Mouse (Mus musculus): ENCODE data around the gene Ulk4.

Gene Ulk4

DNA sequence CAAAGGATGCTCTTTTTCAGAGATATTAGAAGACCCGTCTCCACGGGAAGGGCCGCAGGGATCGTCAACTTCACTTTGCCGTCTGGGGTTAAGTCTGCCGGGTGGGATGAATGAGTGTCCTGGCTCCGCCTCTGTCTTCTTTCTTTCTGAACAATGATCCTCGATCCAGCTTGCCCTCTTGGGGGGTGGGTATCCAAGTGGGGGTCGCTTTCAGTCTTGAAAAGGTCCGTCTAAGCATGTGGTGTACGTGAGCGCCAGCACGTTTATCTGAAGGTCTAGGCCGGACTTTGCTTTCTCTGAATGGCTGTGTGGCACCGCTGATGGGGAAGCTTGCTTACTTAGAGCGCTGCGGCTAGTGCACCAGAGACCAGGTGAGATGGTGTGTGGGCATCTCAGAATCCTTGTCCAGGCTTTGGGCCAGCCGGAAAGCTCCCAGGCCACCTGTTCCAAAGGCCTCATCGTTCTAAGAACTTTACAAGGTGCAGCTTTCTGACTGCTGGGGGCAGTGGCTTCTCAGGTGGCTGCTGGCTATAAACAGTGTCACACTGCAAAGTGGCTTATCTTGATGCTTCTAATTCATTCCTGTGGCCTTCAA, 23.1 kb upstream of the Ulk4 start:
- DNase-seq (ENCODE audit: low spot score) = no peak

DNA sequence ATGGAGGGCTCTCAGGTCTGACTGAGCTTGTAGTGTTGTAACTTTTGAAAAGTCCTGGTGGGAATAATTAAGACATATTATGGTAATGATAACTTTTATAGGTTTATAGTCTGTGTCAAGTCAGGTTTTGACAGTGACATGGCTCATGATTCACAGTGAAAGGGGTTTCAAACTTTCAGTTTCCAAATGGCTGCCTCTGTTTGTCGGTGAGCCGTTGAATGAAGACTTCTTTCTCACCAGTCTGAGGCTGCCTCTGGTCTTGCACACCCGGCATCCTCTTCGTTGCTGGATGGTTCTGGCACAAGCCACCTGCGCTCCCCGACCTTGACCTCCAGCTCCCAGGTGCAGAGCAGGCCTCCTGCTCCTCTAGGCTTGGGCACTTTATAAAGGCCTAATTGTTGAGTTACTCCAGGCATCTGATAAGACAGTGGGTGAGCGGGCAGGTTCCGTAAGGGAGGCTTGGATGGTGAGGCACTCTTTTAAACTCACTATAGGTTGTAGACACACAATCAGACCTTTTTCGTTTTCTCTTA, 22.3 kb upstream of the Ulk4 start:
- DNase-seq (ENCODE audit: low spot score) = no peak

DNA sequence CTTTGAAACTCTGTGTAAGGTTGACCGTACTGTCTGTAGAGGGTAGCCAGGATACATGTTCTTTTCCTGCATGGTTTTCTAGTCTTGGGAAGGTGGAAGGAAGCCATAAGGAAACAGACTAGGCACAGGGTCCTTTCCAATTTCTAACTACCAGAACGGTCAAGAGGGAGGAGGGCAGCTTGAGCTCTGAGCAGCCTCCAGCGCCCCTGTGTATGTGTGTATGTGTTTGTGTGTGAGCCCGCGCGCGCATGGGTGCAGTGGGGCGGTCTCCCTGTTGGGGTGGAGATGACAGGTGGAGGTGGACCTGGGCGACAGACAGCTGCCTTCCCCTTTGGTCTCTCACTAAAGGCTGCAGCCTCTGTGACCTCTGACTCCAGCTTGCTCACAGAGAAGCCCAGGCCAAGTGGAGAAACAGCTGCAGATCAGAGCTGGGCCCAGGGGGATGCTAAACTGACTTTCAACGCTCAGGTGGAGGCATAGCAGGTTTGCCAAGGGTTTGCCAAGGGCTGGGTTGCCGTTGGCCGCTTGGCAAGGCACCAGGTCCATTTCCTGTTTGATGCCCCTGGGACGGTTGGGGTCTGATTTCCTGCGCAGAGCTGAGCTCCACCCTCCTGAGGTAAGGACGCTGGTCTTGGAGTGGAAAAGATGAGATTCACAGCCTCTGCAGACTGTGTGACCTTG, 21.6 kb upstream of the Ulk4 start:
- DNase-seq (ENCODE audit: low spot score) = no peak

DNA sequence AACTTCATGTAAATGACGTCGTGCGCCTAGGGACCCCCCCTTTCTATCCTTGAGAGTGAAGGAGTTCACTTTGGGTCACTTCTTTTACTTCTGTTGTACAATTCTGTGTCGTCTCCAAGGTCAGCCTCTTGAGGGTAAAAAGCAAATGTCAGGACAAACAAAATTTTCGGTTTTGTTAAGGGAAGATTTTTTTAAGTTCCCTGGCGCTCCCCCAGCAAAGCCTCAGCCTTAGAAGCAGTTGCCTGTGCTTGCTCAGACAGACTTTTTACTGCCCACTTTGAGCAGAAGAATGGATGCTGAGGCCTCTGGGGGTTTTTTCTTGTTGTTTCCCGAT, 21.0 kb upstream of the Ulk4 start:
- no peak for DNase-seq (ENCODE audit: low spot score)

DNA sequence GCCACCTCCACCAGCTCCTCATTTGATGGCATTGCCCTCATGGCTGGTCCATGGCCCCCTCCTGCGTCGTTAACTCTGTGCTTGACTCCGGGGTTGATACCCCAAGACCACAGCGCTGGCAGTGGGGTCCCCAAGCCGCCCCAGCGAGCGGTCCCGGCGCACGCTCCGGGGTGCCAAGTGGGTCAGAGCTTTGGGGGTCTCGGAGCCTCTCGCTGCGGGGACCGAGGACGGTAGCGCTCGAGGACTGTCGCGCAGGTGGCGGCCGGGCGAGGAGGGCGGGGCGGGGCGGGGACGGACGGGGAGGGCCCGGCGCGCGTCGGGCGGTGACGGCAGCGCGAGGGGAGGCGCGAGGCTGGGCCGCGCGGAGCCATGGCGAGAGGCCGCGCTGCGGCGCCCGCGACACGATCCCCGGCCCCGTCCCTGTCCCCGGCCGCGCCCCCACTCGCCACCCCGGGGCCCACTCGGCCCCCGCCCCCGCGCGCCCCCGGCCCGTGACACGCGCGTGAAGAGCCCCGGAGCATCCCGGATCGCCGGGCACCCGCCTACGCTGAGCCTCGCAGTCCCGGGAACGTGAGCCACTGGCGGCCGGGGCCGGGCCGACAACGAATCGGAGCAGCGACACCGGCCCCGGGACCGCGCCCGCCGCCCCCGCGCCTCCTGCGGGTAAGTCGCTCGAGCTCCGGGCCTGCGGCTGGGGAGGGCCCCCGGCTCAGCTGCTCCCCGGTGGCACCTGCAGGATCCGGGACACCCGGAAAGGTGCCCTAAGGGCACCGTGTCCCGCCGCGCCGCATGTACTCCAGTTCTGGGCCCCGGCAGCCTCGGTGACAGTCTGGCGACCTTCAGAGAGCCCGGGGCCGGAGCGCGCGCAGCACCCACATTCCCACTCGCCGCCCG, 20.4 kb upstream of the Ulk4 start, which contains the start of gene Trak1:
Trak1 (plus strand) TSS at position 332 of the 894 bp plus-strand sequence.
- peak; percentile 71 for DNase-seq (ENCODE audit: low spot score)

DNA sequence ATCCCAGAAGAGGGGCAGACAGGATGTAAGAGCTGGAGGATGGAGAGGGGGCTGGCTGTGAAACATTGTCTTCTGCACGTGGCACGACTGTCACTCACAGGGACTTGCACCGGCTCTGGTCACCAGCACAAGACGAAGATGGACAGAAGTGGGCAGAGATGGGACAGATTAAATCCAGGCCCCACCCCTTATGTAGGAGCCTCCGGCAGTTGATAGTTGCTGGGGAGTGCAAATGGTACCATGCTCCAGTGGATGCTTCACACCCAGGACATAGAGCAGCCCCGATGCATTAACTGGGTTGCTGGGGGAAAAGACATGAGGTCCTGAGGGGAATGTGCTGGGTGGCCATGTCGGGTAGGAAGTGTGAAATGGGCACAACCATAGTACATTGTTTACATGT, 18.2 kb upstream of the Ulk4 start:
- no peak for DNase-seq (ENCODE audit: low spot score)

DNA sequence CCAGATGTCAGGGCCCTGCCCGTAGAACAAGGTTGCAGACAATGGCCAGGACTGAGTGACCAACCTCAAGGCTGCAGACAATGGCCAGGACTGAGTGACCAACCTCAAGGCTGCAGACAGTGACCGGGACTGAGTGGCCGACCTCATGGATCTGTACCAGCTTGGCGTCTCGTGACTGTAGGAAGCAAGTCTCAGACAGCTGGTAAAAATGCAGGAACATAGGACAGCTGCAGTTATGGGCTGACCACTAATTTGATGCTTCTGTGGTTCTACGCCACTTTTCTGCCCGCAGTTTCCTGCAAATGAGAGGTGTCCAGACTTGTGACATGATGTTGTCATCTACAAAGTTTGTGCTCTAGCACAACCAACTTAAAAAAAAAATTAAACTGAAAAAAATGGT, 16.2 kb upstream of the Ulk4 start:
- no peak for DNase-seq (ENCODE audit: low spot score)

DNA sequence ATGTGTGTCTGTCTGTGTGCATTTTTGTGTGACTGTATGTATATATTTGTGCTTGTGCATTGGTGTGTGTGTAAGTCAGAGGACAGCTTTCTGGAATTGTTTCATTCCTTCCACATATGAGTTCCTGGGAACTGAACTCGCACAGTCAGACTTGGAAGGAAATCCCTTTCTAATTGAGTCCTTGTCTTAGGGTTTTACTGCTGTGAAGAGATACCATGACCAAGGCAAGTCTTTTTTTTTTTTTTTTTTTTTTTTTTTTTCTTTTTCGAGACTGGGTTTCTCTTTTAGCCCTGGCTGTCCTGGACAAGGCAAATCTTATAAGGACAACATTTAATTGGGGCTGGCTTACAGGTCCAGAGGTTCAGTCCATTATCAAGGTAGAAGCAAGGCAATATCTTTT, 14.3 kb upstream of the Ulk4 start:
- no peak for DNase-seq (ENCODE audit: low spot score)

DNA sequence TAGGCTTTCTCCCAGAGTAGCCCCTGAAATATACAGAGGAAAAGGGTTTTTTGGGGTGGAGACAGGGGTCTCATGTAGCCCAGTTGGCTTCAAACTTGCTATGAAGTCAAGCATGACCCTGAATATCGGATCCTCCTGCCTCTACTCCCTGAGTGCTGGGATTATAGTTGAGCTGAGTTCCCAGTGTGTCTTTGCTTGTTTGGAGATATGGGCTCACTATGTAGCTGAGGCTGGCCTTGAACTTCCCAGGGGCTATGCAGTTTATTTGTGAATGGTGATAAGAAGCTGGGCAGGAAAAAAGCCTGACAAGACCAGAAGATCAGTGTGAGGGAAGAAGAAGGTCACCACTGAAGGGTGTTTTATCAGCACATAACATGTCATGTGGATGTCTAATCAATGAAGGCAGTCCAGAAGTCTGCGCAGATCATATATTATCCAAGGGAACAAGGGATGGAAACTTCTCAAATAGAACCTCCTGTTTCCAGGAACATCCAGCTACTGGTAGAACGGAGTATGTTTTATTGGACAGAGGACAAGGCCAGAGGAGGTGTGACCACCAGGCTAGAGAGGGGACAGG, 9.4 kb upstream of the Ulk4 start:
- DNase-seq (ENCODE audit: low spot score) = no peak

DNA sequence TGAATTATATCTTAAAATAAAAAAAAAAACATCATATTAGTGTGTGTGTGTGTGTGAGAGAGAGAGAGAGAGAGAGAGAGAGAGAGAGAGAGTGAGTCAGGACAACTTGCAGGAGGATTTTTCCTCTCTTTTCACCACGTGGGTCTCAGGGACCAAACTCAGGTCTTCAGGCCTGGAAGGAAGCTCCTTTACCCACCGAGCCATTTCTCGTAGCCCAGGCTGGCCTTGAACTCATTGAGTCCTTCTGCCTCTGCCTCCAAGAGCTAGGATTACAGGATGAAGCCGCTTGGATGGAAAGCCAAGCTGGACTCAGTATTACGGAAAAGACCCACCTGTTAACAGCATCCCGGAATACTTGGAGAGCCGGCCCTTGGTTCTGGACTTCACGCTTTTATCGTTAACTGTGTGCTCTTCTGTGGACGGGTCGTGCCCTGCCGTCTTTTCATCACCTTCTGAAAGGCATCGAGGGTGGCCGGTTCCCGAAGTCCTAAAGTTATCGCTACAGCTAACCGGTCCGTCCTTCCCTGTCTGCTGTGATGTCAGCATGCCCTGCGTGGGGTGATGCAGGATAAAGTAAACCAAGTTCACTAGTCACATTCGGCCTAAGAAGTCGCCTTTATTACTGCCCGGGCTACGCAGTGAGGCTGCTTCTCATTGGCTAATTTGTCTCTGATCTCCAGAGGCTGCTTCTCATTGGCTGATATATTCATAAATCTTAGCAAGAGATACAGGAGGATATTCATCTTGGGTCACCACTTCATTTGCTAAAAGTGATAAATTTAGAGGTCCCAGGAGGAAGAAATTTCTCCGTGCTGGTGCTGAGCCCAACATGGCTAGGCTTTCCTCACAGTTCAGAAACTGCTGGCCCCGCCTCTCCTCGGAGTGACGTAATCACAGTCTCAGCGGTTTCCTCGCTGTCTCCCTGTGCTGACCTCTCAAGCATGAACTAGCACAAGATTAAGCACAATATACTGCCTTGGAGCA, 8.6 kb upstream of the Ulk4 start:
- peak; percentile 70 for DNase-seq (ENCODE audit: low spot score)

DNA sequence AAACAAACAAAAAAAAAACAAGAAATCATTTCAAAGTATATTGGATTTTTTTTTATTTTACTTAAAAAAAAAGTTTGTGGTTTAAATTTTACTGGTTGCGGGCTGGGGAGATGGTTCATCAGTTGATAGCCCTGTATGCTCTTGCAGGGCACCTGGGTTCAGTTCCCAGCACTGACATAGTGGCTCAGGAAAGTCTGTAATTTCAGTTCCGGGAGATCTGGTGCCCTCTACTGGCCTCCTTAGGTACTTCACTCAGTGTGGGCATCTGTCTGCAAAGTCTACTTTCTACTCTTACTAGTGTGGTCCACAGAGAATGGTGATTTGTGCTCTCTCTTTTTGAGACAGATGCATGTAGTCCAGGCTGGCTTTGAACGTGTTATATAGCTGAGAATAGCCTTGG, 7.4 kb upstream of the Ulk4 start:
- DNase-seq (ENCODE audit: low spot score) = peak; percentile 51

DNA sequence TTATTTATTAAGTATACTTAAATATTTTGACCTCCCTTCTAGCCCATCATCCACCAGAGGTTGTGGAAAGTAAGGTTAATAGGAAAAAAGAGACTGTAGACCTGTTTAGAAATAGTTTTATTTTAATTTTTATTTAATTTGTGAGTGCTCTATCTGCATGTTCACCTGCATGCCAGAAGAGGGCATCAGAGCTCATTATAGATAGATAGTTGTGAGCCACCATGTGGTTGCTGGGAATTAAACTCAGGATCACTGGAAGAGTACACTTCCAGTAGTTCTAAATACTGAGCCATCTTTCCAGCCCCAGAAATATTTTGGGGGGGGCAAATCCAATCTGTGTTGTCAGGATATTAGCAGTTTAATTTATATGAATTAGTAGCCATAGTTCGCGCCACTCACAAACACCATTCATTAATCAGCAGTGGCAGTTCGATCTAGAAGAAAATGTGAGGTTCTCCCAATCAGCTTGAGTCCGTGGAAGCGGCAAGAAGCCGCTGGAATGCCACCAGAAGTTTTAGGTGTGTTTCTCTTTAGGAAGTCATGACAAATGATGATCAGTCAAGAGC, 6.7 kb upstream of the Ulk4 start:
- DNase-seq (ENCODE audit: low spot score) = no peak

DNA sequence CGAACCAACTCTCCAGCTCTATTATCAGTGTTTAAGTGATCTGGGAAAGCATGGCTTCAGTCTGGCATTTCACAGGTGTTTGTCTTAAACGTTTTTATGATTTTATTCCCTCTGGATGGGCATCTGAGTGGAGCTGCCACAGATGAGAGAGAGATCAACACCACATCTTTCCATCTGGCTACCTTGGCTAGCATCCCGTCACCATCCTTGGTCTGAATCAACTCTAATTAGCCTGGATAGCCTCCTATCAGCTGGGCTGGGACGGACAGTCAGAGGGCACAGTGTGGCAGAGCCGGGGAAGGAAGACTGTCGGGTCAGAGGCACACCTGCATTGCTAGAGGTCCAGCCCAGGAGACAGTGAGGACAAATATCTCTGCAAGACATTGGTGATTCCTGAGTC, 4.9 kb upstream of the Ulk4 start:
- DNase-seq (ENCODE audit: low spot score) = no peak

DNA sequence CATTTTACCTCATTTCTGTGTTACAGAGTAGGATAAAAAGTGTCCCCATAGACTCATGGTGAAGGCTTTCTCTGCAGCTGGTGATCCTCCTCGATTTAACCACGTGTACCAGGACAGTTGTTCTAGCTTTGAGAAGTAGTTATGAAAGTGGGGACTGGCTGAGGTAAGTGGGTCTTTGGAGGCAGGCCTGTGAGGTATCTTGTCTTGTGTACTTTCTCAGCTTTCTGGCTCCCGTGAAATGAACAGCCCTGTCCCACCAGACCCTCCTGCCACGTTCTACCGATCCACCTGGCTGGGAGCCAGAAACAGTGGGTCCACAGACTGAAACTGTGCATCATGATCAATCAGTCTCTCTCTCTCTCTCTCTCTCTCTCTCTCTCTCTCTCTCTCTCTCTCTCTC, 2.2 kb upstream of the Ulk4 start:
- DNase-seq (ENCODE audit: low spot score) = no peak

DNA sequence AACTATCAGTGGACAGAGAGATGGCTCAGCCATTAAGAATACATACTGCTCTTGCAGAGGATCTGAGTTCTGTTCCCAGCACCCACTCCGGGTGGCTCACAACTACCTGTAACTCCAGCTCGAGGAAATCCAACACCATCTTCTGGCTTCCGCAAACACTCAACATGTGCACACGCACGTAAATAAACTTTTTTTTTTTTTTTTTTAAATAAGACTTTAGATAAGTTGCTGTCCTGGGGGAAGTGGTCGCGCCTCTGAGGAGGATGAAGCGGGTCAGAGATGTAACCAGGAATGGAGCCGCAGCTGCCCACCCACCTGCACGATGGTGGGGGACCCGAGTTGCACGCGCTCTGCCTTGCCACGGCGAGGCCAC, 266 bp downstream of the Ulk4 start:
- DNase-seq (ENCODE audit: low spot score) = no peak

DNA sequence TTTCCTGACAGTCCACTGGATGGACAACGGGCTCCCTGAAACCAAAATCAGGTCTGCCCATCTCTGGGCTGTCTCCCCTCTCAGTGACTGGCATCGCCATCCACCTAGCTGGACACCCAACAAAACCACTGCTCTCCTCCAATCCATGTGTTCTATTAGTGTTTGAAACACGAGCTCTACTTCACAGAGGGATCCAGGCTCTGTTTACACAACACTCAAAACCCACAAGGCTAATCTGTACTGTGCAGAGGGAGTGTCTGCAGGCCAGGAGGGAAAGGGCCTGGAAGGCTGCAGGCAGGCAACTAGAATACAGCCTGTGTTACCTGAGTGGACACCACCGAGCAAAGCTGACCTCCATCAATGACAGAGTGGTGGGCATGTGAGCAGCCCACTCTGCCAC, 5.4 kb downstream of the Ulk4 start:
- DNase-seq (ENCODE audit: low spot score) = no peak

DNA sequence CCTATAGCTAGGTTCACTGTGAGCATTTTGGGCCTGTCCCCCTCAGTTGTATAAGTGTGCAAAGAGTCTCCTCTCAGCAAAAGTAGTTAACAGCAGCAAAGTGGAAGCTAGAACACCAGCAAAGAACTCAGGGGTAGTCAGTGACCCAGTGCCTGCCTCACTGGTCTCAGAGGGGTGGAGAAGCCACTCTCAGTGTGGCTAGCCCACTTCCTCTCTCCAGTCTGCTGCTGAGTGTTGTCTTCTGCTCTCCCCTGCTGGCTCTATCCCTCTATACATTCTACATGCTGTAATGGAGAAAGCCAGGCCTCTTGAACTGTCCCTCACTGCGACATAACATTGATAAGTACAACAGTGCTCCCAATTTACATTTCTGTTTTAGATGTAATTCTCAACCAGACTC, 5.8 kb downstream of the Ulk4 start:
- no peak for DNase-seq (ENCODE audit: low spot score)

DNA sequence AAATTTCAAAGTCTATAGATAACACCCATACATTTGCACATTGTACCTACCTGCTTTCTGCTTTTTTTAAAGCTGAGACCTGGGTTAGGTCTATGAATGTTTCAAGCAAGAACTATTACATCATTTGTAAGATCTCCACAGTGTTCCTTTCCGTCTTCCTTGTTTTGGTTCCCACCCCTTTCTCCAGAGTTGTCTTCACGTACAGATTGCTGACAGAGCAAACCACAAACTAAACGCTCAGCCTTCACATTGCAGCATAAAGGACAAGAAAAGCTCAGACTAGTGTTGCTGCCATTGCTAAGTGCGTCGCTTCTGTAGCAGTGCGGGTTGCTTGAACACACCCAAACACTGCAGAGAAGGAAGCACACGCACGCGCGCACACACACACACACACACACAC, 11.7 kb downstream of the Ulk4 start:
- DNase-seq (ENCODE audit: low spot score) = no peak

DNA sequence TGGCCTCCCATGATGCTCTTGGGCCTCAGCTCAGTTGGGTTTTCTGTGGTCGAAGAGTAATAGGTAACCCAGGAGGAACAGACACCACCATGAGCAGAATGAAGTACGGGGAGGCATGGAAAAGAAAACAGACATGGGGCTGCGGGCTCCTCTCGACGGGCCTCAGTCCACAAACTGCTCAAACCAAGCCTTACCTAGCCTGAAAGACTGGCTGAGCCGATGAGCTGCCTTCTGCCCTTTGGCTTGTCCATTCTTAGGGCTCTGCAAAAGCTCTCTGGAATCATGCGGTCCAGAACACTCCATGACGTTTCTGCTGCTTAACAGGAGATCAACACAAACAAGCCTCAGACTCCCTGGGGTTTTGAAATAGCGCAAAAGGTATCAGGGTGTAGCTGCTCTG, 19.9 kb downstream of the Ulk4 start:
- no peak for DNase-seq (ENCODE audit: low spot score)

DNA sequence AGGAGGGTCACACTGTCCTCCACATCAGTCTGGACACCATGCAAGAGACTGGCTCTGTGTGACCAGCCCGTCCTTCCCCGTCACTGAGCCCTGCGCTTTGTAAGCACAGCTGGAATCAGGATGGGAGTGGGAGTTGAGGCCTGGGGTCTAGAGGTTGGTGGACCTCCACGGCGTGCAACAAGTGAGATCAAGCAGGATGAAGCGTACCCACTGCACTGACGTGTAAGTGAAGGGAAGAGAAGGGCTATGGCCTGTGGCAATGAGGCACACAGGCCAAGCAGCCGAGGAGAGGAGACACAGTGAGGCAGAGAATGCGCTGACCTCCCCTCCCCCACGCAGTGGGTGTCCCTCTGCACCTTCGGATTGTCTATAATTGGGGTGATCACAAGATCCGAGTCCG, 22.2 kb downstream of the Ulk4 start:
- no peak for DNase-seq (ENCODE audit: low spot score)

DNA sequence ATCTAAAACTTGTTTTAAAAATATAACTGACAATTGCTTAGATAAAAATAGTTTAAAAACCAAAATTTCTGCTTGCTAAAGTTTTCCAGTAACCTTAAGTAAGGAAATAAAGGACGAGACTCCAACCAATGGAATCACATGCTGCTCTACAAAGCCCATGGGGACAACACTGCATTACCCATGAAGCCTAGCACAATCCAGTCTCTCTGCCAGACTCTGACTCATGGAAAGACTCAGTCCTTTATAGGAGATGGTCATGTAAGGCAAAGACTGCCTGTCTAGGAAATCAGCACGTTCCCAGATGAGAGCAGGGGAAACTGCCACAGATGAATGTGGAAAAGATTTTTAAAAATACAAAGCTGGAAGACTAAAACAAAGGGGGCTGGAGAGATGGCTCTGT, 23.0 kb downstream of the Ulk4 start:
- DNase-seq (ENCODE audit: low spot score) = no peak
